Mouse (Mus musculus): Measurements from ENCODE around the gene Olfr809. TPM values are rescaled to one million over a fixed set of nuclear protein-coding genes. Genes with fewer than 3 reads are reported as not detected.

Gene Olfr809
- polyA plus RNA-seq, 1 experiment from 2014 or later = not detected

Small RNAs within 50 kb of the gene (microRNA-seq; reads per million reads assigned to microRNA genes)
- gene Gm24485 (ENCODE audit: borderline number of aligned reads) = not detected

Other genes starting within 250 kb of the Olfr809 start
- gene Olfr792, start 235.5 kb upstream of the Olfr809 start, polyA plus RNA-seq (2014; fragmentation: Nextera tagmentation; extraction: Ambion mirVana) = not detected in 2 replicates
- gene Olfr794, start 207.0 kb upstream of the Olfr809 start, polyA plus RNA-seq (2014; fragmentation: Nextera tagmentation; extraction: Ambion mirVana) = not detected in 2 replicates
- not detected in 2 replicates for gene Olfr796, start 162.1 kb upstream of the Olfr809 start, polyA plus RNA-seq (2014; fragmentation: Nextera tagmentation; extraction: Ambion mirVana)
- gene Olfr798, start 146.7 kb upstream of the Olfr809 start, polyA plus RNA-seq (2014; fragmentation: Nextera tagmentation; extraction: Ambion mirVana) = not detected in 2 replicates
- gene Olfr799, start 137.2 kb upstream of the Olfr809 start, polyA plus RNA-seq (2014; fragmentation: Nextera tagmentation; extraction: Ambion mirVana) = not detected in 2 replicates
- not detected in 2 replicates for gene Olfr800, start 116.9 kb upstream of the Olfr809 start, polyA plus RNA-seq (2014; fragmentation: Nextera tagmentation; extraction: Ambion mirVana)
- gene Olfr801, start 100.8 kb upstream of the Olfr809 start, polyA plus RNA-seq (2014; fragmentation: Nextera tagmentation; extraction: Ambion mirVana) = not detected in 2 replicates
- gene Olfr802, start 86.5 kb upstream of the Olfr809 start, polyA plus RNA-seq (2014; fragmentation: Nextera tagmentation; extraction: Ambion mirVana) = not detected in 2 replicates
- not detected in 2 replicates for gene Olfr803, start 80.4 kb upstream of the Olfr809 start, polyA plus RNA-seq (2014; fragmentation: Nextera tagmentation; extraction: Ambion mirVana)
- gene Olfr804, start 71.4 kb upstream of the Olfr809 start, polyA plus RNA-seq (2014; fragmentation: Nextera tagmentation; extraction: Ambion mirVana) = not detected in 2 replicates
- gene Olfr805, start 45.3 kb upstream of the Olfr809 start, polyA plus RNA-seq (2014; fragmentation: Nextera tagmentation; extraction: Ambion mirVana) = not detected in 2 replicates
- gene Olfr806, start 32.7 kb upstream of the Olfr809 start, polyA plus RNA-seq (2014; fragmentation: Nextera tagmentation; extraction: Ambion mirVana) = not detected in 2 replicates
- gene Olfr807, start 16.8 kb upstream of the Olfr809 start, polyA plus RNA-seq (2014; fragmentation: Nextera tagmentation; extraction: Ambion mirVana) = not detected in 2 replicates
- not detected in 2 replicates for gene Olfr808, start 9.2 kb upstream of the Olfr809 start, polyA plus RNA-seq (2014; fragmentation: Nextera tagmentation; extraction: Ambion mirVana)
- gene Olfr810, start 20.3 kb downstream of the Olfr809 start, polyA plus RNA-seq (2014; fragmentation: Nextera tagmentation; extraction: Ambion mirVana) = not detected in 2 replicates
- gene Olfr811, start 29.8 kb downstream of the Olfr809 start, polyA plus RNA-seq (2014; fragmentation: Nextera tagmentation; extraction: Ambion mirVana) = not detected in 2 replicates
- gene Olfr812, start 71.5 kb downstream of the Olfr809 start, polyA plus RNA-seq (2014; fragmentation: Nextera tagmentation; extraction: Ambion mirVana) = not detected in 2 replicates
- not detected in 2 replicates for gene Olfr813, start 80.7 kb downstream of the Olfr809 start, polyA plus RNA-seq (2014; fragmentation: Nextera tagmentation; extraction: Ambion mirVana)
- gene Olfr814, start 105.2 kb downstream of the Olfr809 start, polyA plus RNA-seq (2014; fragmentation: Nextera tagmentation; extraction: Ambion mirVana) = not detected in 2 replicates
- gene Olfr815, start 131.2 kb downstream of the Olfr809 start, polyA plus RNA-seq (2014; fragmentation: Nextera tagmentation; extraction: Ambion mirVana) = not detected in 2 replicates
- not detected in 2 replicates for gene Olfr816, start 141.0 kb downstream of the Olfr809 start, polyA plus RNA-seq (2014; fragmentation: Nextera tagmentation; extraction: Ambion mirVana)
- not detected in 2 replicates for gene Olfr818, start 174.5 kb downstream of the Olfr809 start, polyA plus RNA-seq (2014; fragmentation: Nextera tagmentation; extraction: Ambion mirVana)
- not detected in 2 replicates for gene Olfr819, start 192.6 kb downstream of the Olfr809 start, polyA plus RNA-seq (2014; fragmentation: Nextera tagmentation; extraction: Ambion mirVana)
- gene Olfr247, start 201.5 kb downstream of the Olfr809 start, polyA plus RNA-seq (2014; fragmentation: Nextera tagmentation; extraction: Ambion mirVana) = not detected in 2 replicates
- gene Gm10310, start 210.4 kb downstream of the Olfr809 start, polyA plus RNA-seq (2014; fragmentation: Nextera tagmentation; extraction: Ambion mirVana) = not detected in 2 replicates
- gene Olfr820, start 238.0 kb downstream of the Olfr809 start, polyA plus RNA-seq (2014; fragmentation: Nextera tagmentation; extraction: Ambion mirVana) = not detected in 2 replicates